Mouse (Mus musculus): ENCODE results near the gene Ecpas. TPM values are rescaled to one million over a fixed set of nuclear protein-coding genes. Genes with fewer than 3 reads are reported as not detected.

Gene Ecpas
- polyA plus RNA-seq, 1 experiment from 2014 or later: 29.3 TPM

GRCm38 (mm10) chr4:58898318-58898717 lies 14.2 kb downstream of the Ecpas start:
- H3K9me3 ChIP-seq: no peaks in the 10 kb centered on the region
- H3K27ac ChIP-seq: no peak overlapping the region
- H3K27me3 ChIP-seq (replicated peaks): no peaks in the 10 kb centered on the region
- no peaks in the 10 kb centered on the region for H3K4me1 ChIP-seq (replicated peaks)
- ATAC-seq: peak; percentile 72
- no peak overlapping the region for H3K9ac ChIP-seq
- no peak overlapping the region for H3K4me3 ChIP-seq (replicated peaks)
- H3K36me3 ChIP-seq: no peaks in the 10 kb centered on the region
- no peak overlapping the region for H3K4me2 ChIP-seq (replicated peaks)

GRCm38 (mm10) chr4:58897436-58897835 lies 15.1 kb downstream of the Ecpas start:
- no peak for ATAC-seq
- H3K27me3 ChIP-seq (replicated peaks): no peaks in the 10 kb centered on the region
- WGBS: 65% methylated on average over 4 of the region's 4 CpGs
- H3K4me3 ChIP-seq (replicated peaks): no peak overlapping the region
- H3K9me3 ChIP-seq: no peaks in the 10 kb centered on the region
- H3K27ac ChIP-seq: 0 out of 2 replicates have a peak overlapping the region, but pooled peaks have one; percentile 17
- no peaks in the 10 kb centered on the region for H3K4me1 ChIP-seq (replicated peaks)
- H3K4me2 ChIP-seq (replicated peaks): no peak overlapping the region
- no peaks in the 10 kb centered on the region for H3K36me3 ChIP-seq
- no peak overlapping the region for H3K9ac ChIP-seq

DNA sequence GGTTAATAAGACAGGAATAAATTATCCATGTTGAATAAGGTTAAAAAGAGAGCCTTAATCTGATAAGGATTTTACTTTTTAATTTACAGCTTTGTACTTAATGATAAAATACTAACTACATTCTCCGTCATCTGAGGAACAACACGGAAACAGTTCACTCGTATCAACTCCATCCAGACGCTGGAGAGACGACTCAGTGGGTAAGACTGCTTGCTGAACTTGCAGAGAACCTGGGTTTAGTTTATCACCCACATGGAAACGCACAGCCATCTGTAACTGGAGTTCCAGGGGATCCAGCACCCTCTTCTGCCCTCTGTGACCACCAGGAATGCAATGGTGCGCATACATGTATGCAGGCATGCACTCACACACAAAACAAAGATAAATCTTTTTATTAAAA lies 18.1 kb downstream of the Ecpas start:
- no peak overlapping the region for H3K9ac ChIP-seq
- H3K9me3 ChIP-seq: no peaks in the 10 kb centered on the region
- 75% methylated on average over 7 of the region's 7 CpGs for WGBS
- no peak overlapping the region for H3K27ac ChIP-seq
- H3K4me1 ChIP-seq (replicated peaks): no peaks in the 10 kb centered on the region
- no peak for ATAC-seq
- H3K4me3 ChIP-seq (replicated peaks): no peak overlapping the region
- no peaks in the 10 kb centered on the region for H3K36me3 ChIP-seq
- H3K4me2 ChIP-seq (replicated peaks): no peak overlapping the region
- no peaks in the 10 kb centered on the region for H3K27me3 ChIP-seq (replicated peaks)

DNA sequence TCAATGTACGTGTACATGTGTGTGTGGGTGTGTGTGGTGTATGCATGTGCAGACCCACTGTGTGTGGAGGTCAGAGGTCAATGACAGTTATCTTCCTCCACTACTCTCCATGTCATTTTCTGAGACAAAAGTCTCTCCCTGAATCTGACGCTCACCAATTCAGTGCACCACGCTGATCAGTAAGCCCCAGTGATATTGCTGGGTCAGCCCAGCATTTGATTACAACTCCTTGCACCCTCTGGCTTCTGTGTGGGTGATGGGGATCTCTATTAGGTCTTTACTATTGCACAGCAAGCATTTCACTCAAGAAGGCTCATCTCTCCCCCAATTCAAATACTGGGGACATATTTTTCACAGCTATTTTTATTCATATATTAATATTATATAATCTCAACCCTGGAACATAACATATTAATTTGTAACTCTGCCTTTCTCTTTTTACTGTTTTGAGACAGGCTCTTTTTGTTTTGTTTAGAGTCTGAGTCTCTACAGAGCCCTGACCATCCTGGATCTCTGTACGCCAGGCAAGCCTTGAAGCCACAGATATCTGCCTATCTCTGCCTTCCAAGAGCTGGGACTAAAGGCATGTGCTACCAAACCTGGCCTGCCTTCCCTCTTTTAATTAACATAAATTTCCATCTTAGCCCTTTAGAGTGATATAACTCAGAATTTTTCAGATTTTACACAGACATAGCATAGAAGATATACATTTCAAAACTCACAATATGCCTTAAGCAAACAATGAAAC lies 22.3 kb downstream of the Ecpas start:
- H3K27ac ChIP-seq: no peak overlapping the region
- H3K4me3 ChIP-seq (replicated peaks): no peak overlapping the region
- no peak for ATAC-seq
- no peaks in the 10 kb centered on the region for H3K27me3 ChIP-seq (replicated peaks)
- no peak overlapping the region for H3K9ac ChIP-seq
- no peaks in the 10 kb centered on the region for H3K9me3 ChIP-seq
- no peaks in the 10 kb centered on the region for H3K4me1 ChIP-seq (replicated peaks)
- WGBS: 91% methylated on average over 4 of the region's 4 CpGs
- H3K36me3 ChIP-seq: no peaks in the 10 kb centered on the region
- H3K4me2 ChIP-seq (replicated peaks): no peak overlapping the region

- no peak overlapping the region for H3K27ac ChIP-seq
- no peaks in the 10 kb centered on the region for H3K4me1 ChIP-seq (replicated peaks)
- no peak overlapping the region for H3K9ac ChIP-seq
- no peaks in the 10 kb centered on the region for H3K36me3 ChIP-seq
- no peaks in the 10 kb centered on the region for H3K27me3 ChIP-seq (replicated peaks)
- no peak overlapping the region for H3K4me3 ChIP-seq (replicated peaks)
- no peak for ATAC-seq
- H3K9me3 ChIP-seq: no peaks in the 10 kb centered on the region
- no peak overlapping the region for H3K4me2 ChIP-seq (replicated peaks)
- 78% methylated on average over 1 of the region's 1 CpGs for WGBS
Measured at GRCm38 (mm10) chr4:58888568-58888967, 24.0 kb downstream of the Ecpas start.

- H3K4me3 ChIP-seq (replicated peaks): no peak overlapping the region
- H3K36me3 ChIP-seq: no peaks in the 10 kb centered on the region
- WGBS: 80% methylated on average over 3 of the region's 3 CpGs
- no peak overlapping the region for H3K9ac ChIP-seq
- H3K4me2 ChIP-seq (replicated peaks): no peak overlapping the region
- no peaks in the 10 kb centered on the region for H3K9me3 ChIP-seq
- H3K27me3 ChIP-seq (replicated peaks): no peaks in the 10 kb centered on the region
- H3K27ac ChIP-seq: no peak overlapping the region
- H3K4me1 ChIP-seq (replicated peaks): no peaks in the 10 kb centered on the region
- no peak for ATAC-seq
Measured at GRCm38 (mm10) chr4:58887626-58888025, 24.9 kb downstream of the Ecpas start.

DNA sequence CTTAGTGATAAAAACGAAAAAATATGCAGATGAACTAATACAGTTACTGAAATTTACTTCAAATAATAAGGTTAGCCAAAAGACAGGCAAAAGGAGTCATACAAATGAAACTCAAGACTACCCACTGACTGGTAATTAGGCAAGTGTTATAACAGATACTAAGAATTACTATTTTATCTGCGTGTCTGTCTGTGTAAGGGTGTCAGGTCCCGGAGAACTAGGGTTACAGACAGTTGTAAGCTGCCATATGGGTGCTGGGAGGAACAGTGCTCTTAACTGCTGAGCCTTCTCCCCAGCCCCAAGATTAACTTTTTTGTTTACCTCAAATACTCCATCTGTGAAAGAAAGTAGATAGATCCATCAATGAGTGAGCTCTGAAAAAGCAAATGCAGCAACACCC lies 25.8 kb downstream of the Ecpas start:
- no peak overlapping the region for H3K27ac ChIP-seq
- no peaks in the 10 kb centered on the region for H3K9me3 ChIP-seq
- no peaks in the 10 kb centered on the region for H3K36me3 ChIP-seq
- ATAC-seq: no peak
- no peak overlapping the region for H3K9ac ChIP-seq
- H3K4me1 ChIP-seq (replicated peaks): no peaks in the 10 kb centered on the region
- no peaks in the 10 kb centered on the region for H3K27me3 ChIP-seq (replicated peaks)
- WGBS: 86% methylated on average over 3 of the region's 3 CpGs
- no peak overlapping the region for H3K4me3 ChIP-seq (replicated peaks)
- H3K4me2 ChIP-seq (replicated peaks): no peak overlapping the region

DNA sequence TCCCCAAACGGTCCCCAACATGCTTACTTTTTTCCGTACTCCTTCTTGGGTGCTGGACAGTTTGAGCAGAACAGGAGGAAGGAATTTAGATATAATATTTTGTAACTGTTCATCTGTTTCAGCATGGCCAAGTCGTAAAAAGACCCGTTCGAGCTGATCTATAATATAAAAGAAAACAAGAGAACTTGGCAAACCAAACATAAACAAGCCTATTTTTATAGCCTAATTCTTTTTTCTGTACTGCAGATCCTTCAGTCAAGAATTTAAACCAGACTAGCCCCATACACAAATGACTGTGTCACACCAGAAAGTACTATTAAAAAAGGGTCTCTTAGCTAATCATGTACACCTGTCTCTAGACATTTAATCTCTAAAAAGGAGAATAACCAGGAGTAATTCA lies 27.2 kb downstream of the Ecpas start:
- no peak overlapping the region for H3K27ac ChIP-seq
- no peak overlapping the region for H3K4me3 ChIP-seq (replicated peaks)
- no peak overlapping the region for H3K9ac ChIP-seq
- WGBS: 53% methylated on average over 5 of the region's 5 CpGs
- no peaks in the 10 kb centered on the region for H3K36me3 ChIP-seq
- H3K4me1 ChIP-seq (replicated peaks): no peaks in the 10 kb centered on the region
- no peak for ATAC-seq
- H3K4me2 ChIP-seq (replicated peaks): no peak overlapping the region
- no peaks in the 10 kb centered on the region for H3K9me3 ChIP-seq
- no peaks in the 10 kb centered on the region for H3K27me3 ChIP-seq (replicated peaks)

- WGBS: 73% methylated on average over 2 of the region's 2 CpGs
- H3K36me3 ChIP-seq: no peaks in the 10 kb centered on the region
- no peaks in the 10 kb centered on the region for H3K9me3 ChIP-seq
- no peaks in the 10 kb centered on the region for H3K27me3 ChIP-seq (replicated peaks)
- no peak overlapping the region for H3K4me3 ChIP-seq (replicated peaks)
- no peak for ATAC-seq
- H3K9ac ChIP-seq: no peak overlapping the region
- no peak overlapping the region for H3K4me2 ChIP-seq (replicated peaks)
- no peaks in the 10 kb centered on the region for H3K4me1 ChIP-seq (replicated peaks)
- H3K27ac ChIP-seq: no peak overlapping the region
Measured at GRCm38 (mm10) chr4:58883841-58884240, 28.7 kb downstream of the Ecpas start.

- Histone ChIP-seq H3K9me3 (no peaks in the 10 kb centered on the region), H3K4me2 (replicated peaks) (no peak overlapping the region), H3K36me3 (peaks cover 10% of the 10 kb centered on the region; the same call in 1 of the 2 replicates), H3K4me3 (replicated peaks) (no peak overlapping the region), H3K4me1 (replicated peaks) (no peaks in the 10 kb centered on the region), H3K9ac (no peak overlapping the region), H3K27ac (no peak overlapping the region), H3K27me3 (replicated peaks) (no peaks in the 10 kb centered on the region)
- no peak for ATAC-seq
- 93% methylated on average over 4 of the region's 4 CpGs for WGBS
Measured at GRCm38 (mm10) chr4:58874373-58874772, 38.2 kb downstream of the Ecpas start.

DNA sequence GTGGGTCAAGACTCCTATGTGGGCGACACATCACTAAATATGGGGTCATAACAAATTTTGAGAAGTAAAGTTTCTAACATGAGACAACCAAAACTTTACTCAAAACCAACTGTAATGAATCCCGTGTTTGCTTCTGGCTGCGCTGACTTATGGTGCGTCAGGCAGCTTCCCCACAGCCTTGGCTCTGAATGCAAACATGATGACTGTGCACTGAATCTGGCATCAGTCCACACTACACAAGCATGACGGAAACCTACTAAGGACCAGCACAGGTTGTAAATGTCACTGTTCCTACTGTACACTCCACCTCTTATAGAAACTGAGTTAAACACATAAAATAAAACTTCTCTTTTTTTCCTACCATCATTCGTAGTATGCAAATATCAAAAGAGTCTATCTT lies 45.3 kb downstream of the Ecpas start:
- H3K27me3 ChIP-seq (replicated peaks): no peaks in the 10 kb centered on the region
- 82% methylated on average over 6 of the region's 6 CpGs for WGBS
- H3K4me2 ChIP-seq (replicated peaks): no peak overlapping the region
- no peaks in the 10 kb centered on the region for H3K9me3 ChIP-seq
- peaks cover under 1% of the 10 kb centered on the region for H3K36me3 ChIP-seq
- no peak for ATAC-seq
- H3K27ac ChIP-seq: no peak overlapping the region
- H3K4me3 ChIP-seq (replicated peaks): no peak overlapping the region
- no peaks in the 10 kb centered on the region for H3K4me1 ChIP-seq (replicated peaks)
- H3K9ac ChIP-seq: no peak overlapping the region

- no peak overlapping the region for H3K4me3 ChIP-seq (replicated peaks)
- H3K4me1 ChIP-seq (replicated peaks): no peaks in the 10 kb centered on the region
- peaks cover 2% of the 10 kb centered on the region; the same call in 1 of the 2 replicates for H3K36me3 ChIP-seq
- H3K4me2 ChIP-seq (replicated peaks): no peak overlapping the region
- no peak overlapping the region for H3K9ac ChIP-seq
- H3K27me3 ChIP-seq (replicated peaks): no peaks in the 10 kb centered on the region
- no peak for ATAC-seq
- no peaks in the 10 kb centered on the region for H3K9me3 ChIP-seq
- 77% methylated on average over 3 of the region's 3 CpGs for WGBS
- no peak overlapping the region for H3K27ac ChIP-seq
Measured at GRCm38 (mm10) chr4:58832908-58833307, 79.6 kb downstream of the Ecpas start.

GRCm38 (mm10) chr4:58825921-58826320 lies 86.6 kb downstream of the Ecpas start:
- Histone ChIP-seq H3K9me3 (no peaks in the 10 kb centered on the region), H3K9ac (no peak overlapping the region), H3K27me3 (replicated peaks) (no peaks in the 10 kb centered on the region), H3K27ac (no peak overlapping the region), H3K4me1 (replicated peaks) (no peaks in the 10 kb centered on the region), H3K4me2 (replicated peaks) (no peak overlapping the region), H3K4me3 (replicated peaks) (no peak overlapping the region), H3K36me3 (peaks cover 15% of the 10 kb centered on the region; the same call in 1 of the 2 replicates)
- WGBS: 87% methylated on average over 4 of the region's 4 CpGs
- no peak for ATAC-seq

Measured in intestine, embryonic 15.5 days (tissue).